Mouse (Mus musculus) megakaryocyte, embryonic 14.5 days (primary cell): Measurements from ENCODE around the gene Grrp1.

Experiments
- FLI1 ChIP-seq: IDR thresholded peaks from 2 replicates; pipeline ENCODE4 v1.6.1; 2012; ENCODE audit warnings: low read length, inconsistent platforms, mixed read lengths
- GATA1 ChIP-seq: IDR thresholded peaks from 3 replicates; pipeline ENCODE4 v1.6.1; 2012; ENCODE audit warnings: mixed read lengths, low read length, inconsistent platforms, borderline replicate concordance

GRCm38 (mm10) chr4:134299498-134299810, 45.5 kb upstream of the Grrp1 start:
- TF ChIP-seq GATA1 (no peak), FLI1 (no peak)
